Mouse (Mus musculus) kidney, postnatal 14 days (tissue): ENCODE data around the gene Gm49392.
A peak's percentile ranks its signal among the peaks of the same experiment; 100 is the strongest.
"Not testable (repeated sequence)": the region's sequence is repeated elsewhere in the genome, so short reads cannot be mapped to it uniquely, and the experiment has no call there.

Experiments
- DNase-seq: peaks from one replicate; pipeline ENCODE4 v3.0.0; 2022; ENCODE audit warnings: mixed read lengths

Gene Gm49392

DNA sequence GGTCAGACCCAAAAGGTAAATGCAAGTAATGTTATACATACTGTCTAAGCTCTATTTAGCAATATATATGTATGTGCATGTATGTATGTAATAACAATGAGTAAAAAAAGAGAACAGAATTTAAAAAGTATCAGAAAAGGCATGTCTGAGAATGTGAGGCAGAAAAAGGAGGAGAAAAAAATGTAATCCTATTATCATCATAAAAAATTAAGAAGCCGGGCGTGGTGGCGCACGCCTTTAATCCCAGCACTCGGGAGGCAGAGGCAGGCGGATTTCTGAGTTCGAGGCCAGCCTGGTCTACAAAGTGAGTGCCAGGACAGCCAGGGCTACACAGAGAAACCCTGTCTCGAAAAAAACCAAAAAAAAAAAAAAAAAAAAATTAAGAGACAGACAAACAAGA is at the start of gene Gm49392:
Gene Gm49392, minus strand, starts transcription at position 101 of the 400 bp plus-strand sequence.
- not testable (repeated sequence) for DNase-seq

DNA sequence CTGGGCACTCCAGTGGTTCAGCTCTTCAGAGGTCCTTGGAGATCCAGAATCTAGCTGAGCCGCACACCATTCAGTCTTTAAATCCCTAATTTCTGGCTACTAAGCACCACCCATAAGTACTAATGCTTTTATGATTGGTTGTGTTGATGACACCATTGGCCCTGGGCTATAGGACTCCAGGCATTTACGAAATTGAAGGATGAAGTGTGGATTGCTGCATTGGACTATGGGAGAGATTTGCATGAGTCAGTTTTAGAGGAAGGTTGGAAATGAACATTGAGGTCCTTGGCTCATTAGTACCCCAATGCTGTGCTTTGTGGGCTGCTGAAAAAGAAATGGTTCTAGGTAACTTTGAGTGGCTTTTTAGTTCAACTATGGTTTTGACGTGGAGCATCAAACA is 45.2 kb upstream of the Gm49392 start, which contains the start of gene Tpbpa:
Gene Tpbpa, minus strand, starts transcription at position 101 of the 400 bp plus-strand sequence.
- DNase-seq: not testable (repeated sequence)

DNA sequence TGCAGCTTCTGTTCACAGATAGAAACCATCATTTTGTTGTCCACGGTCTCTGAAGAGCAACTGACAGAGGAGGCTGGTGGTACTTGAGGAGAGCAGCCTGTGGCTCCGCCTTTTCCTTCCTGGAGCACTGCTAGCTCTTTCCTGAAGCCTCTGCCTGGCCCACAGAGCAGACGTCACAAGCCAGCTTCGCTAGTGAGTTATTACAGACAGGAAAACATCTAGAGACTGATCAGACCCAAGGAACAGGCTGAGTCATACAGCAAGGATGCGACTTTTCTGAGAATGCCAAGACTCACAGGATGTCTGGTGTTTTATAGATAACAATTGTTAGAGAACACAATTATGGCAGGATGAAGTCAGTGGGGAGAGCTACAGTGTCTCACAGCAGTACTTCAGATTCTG is 39.8 kb upstream of the Gm49392 start, which contains the start of the genes Gm49391 and Ctla2a:
Gene Gm49391, minus strand, starts transcription at position 72 of the 402 bp plus-strand sequence.
Gene Ctla2a, minus strand, starts transcription at position 126 of the 402 bp plus-strand sequence.
- peak; percentile 72 for DNase-seq

DNA sequence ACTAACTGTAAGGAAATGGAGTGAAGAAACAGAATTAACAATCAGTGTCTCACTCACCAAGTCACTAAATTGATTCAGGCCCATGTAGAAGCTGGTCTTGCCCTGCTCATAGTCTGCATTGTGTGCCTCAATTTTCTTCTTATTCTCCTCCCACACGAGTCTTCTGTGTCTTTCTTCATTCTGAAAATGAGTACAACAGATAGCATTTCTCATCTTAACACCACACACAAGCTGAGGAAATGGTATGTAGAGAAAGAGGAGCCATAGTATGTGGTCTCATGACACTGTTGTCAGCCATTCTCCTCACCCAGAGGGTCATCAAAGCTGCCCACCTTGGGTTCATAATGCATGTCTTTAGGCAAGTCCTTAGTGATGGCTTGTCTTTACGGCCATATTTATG is 38.8 kb upstream of the Gm49392 start, which contains the start of gene Gm49393:
Gene Gm49393, minus strand, starts transcription at position 101 of the 400 bp plus-strand sequence.
- not testable (repeated sequence) for DNase-seq

DNA sequence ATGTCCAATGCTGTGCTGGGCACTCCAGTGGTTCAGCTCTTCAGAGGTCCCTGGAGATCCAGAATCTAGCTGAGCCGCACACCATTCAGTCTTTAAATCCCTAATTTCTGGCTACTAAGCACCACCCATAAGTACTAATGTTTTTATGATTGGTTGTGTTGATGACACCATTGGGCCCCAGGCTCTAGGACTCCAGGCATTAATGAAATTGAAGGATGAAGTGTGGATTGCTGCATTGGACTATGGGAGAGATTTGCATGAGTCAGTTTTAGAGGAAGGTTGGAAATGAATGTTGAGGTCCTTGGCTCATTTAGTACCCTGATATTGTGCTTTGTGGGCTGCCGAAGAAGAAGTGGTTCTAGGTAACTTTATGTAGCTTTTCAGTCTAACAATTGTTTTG is 8.1 kb upstream of the Gm49392 start, which contains the start of gene Tpbpb:
Gene Tpbpb, minus strand, starts transcription at position 101 of the 400 bp plus-strand sequence.
- DNase-seq: not testable (repeated sequence)

DNA sequence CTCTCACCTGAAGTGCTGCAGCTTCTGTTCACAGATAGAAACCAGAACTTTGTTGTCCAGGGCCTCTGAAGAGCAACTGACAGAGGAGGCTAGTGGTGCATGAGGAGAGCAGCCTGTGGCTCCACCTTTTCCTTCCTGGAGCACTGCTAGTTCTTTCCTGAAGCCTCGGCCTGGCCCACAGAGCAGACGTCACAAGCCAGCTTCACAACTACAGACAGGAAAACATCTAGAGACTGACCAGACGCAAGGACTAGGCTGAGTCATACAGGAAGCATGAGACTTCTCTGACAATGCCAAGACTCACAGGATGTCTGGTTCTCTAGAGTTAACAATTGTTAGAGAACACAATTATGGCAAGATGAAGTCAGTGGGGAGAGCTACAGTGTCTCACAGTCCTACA is 634 bp upstream of the Gm49392 start, which contains the start of gene Ctla2b:
Gene Ctla2b, minus strand, starts transcription at position 120 of the 400 bp plus-strand sequence.
- peak; percentile 73 for DNase-seq

DNA sequence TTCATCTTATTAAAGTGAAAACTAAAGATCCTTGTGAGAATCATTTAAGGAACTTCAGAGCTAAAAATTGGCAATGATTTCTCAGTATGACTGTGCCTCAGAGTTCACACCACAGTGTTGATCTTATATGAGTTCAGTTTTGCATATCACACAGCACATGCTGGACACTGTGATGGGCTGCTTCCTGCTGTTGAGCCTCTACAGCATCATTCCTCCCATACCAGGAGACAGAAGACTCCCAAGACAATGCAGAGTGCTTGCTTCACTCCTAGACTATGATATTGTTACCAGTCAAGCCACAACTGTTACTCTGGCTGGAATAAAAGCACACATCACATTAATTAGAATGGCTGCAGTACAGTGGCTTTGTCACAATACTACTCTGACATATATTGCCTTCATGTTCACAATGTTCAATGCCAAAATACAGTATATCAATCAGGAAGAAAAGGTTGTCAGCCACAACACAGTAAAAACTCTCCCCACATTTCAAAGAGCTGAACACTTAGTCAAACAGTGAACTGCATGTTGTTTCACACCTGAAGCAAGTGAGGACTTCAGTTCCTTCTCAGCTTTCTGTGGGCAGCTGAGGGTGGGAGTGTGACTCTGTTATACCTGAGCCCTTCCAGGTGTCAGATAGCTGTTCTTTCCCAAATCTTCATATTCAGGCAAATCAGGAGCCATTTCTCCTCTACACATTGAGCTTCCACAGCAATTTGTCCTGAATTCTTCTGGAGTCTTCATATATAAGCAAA is 1.1 kb downstream of the Gm49392 start:
- no peak for DNase-seq

DNA sequence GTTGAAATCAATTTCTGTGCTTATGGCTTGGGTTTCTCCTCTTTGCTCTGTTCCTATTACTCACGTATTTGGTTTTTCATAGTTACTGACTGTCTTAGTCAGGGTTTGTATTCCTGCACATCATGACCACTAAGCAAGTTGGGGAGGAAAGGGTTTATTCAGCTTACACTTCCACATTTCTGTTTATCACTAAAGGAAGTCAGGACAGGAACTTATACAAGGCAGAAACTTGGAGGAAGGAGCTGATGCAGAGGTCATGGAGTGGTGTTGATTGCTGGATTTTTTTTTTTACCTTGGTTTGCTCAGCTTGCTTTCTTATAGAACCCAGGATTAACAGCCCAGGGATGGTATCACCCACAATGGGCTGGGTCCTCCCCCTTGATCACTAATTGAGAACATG is 4.4 kb downstream of the Gm49392 start:
- DNase-seq: no peak

DNA sequence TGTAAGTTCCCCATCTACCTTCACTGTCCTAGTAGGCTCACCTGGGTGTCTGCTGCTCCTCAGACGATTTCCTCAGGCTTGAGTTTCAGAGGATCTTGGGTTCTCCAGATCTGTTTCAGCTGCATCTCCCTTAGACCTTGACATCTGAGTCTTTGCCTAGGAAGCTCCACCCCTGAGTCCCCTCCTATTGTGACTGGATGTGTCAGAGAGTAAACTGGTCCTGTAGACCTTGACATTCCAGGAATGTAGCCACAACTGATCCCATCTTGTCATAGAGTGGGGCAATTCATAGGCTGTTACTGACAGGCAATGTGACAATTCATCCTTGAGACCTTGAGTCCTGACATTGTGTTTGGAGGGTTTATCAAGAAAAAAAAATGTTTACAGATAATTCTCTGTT is 32.4 kb downstream of the Gm49392 start, which contains the start of gene 4930486L24Rik:
Gene 4930486L24Rik, minus strand, starts transcription at position 195 of the 400 bp plus-strand sequence.
- no peak for DNase-seq

DNA sequence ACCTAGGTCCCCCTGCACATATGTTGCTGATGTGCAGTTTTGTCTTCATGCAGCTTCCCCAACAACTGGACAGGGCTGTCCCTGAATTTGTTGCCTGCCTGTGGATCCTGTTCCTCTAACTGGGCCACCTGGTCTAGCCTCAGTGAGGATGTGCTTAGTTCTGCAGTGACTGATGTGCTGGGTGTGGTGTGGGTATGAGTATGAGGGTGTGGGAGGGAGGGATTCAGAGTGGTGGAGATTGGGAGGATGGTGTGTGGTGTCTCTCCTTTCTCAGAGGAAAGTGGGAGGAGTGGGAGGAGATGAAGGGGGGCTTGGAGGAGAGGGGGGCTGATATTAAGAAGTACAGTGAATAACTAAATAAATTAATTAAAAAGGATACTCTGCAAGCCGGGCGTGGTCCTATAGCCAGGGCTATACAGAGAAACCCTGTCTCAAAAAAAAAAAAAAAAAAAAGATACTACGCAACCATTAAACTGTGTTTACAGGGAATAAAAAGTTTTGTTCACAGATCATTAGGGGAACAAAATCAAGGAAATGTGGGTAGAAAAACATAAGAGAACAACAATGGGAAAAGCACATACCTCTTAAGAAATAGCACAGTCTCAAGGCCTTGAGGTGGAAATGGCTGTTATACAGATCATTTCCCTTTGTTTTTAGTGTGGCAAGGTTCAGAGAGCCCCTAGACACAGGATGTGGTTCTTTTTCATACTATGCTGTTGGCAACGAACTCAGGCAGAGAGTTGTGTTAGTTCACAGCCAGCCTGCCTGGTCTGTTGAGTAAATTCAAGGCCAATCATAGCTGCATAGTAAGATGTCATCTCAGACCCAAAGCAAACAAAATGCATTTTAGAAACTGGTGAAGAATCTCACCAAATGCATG is 48.2 kb downstream of the Gm49392 start:
- DNase-seq: peak; percentile 4

DNA sequence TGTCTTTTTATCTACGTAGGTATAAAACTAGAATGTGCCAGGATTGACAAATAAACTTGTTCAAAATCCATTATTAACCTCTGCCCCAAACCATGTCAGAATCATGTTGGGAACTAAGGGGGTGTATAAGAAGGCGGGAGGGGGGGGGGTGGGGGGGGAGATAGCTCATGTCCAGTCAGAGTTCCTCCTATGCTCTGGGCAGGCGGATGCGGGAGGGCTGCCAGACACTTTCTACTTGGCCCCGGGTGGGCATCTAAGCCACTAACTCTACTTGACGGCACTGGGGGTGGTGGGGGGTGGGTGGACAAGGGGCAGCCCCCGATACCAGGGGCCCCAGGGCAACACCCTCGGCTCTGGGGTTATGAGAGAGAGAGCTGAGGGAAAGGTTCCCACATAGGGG is 53.5 kb downstream of the Gm49392 start:
- no peak for DNase-seq

DNA sequence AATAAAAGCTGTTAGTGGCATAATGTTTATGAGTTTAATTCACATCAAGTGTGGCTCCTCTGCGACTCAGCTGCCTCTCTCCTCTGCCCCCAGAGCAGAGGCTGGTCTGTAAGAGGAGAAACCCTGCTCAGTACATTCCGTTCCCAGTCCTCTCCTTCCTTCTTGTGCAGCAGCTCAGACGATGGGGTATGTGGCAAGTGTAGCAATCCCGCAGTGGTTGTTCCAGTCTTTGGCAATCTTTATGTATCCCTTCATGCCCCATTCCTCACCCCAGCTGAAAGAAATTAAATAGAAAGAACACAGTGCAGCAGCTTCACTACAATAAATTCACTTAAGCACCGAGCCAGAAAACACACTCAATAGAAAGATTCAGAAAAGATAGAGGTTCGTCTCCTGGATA is 54.0 kb downstream of the Gm49392 start:
- no peak for DNase-seq

DNA sequence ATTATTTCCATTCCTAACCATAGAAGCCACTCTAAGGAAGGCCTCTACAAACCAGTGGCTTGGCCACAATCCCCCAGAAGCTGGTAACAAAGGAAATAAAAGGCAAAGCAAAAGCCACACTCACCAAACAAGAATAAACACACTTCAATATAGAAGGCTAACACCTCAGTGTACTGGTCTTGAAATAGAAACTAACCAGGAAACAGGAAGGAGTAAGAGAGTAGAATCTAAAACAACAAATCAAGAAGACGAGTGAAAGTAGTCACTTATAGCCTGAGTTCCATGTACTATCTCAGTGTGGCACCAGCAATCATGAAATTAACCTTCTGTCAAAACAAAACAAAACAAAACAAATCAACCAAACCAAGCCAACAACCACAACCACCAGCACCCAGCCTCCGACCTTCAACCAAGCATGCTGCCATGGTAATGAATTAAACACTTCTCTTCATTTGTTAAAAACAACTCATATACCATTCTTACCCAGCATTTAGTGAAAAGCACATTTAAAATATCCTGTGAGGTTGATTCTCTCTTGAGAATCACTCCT is 57.3 kb downstream of the Gm49392 start:
- DNase-seq: no peak

DNA sequence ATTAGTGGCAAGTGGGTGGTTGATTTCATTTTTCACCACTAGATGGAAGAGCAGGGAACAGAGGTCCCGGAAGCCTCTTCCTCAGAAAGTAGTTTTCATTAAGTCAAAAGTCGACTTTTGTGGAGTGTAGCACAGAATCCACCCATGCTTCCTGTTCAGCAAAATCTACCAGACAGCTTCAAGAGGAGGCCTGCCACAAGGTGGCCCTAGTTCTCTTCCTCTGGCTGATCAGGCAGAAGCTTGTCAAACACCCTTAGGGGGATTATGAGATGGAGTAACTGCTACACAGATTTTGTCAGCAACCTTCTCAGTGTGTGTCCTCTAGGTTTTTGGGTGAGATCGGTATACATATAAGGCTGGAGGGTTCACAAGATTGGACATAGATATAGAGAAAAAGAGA is 70.6 kb downstream of the Gm49392 start:
- DNase-seq: peak; percentile 30

DNA sequence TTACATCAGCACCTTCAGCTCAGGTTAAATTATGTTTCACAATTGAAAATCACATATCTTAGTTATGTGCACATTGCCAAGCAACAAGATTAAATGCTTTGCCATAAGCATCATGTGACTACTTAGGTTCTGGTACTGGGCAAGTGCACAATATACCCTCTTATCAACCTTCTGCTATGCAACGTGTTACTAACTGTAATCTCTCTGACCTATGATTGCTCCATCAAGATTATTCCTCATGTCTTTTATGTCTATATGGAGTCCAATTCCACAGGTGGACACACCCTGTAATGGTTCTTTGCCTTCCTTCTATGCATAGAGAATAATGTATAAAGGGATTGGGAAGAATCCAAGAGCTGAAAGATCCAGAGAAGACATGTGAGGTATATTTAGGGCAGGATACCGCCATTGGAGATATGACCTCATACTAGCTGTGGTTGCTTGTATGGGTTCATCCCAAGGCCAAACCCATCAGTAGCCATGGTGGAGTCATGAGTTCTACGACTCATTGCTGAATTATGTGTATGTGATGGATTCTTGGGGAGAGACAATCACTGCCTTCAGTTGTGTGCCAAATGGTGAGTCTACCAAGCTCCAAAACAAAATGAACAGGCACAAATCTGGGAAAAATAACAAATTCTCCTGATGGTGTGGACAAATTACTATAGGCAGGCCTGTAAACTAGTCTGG is 76.1 kb downstream of the Gm49392 start:
- DNase-seq: no peak

DNA sequence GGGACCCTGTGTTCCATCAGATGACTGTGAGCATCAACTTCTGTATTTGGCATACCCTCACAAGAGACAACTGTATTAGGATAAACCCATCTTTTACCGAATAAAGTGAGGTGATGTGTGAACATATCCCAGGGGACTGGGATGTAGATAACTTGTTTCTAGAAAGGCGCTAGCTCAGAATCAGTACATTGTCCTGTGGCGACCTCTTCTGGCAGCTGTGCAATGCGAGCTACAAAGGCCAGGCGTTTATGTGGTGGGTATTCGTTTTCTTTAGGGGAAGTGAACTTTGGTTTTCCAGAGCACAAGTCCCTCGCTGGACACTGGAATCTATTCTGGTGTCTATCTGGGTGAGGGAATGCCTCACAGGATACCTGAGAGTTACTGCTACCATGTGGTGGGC is 77.2 kb downstream of the Gm49392 start:
- peak; percentile 40 for DNase-seq

DNA sequence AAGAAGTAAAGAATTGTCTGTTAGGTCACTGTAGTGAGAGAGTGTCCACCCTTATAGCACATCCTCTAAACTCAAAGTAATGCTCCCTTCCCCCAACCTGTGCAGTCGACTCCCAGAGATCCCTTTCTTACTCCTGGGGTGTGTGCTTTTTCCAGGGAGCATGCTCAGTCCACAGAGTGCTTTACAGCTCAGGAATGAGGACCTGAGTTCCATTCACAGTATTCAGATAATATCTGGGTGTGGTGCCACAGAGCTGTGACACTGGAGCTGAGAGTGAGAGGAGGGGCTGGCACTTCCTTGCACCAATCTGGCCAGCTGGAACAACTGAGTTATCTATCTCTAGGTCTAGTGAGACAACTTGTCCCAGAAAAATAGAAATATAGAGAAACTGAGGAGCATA is 83.0 kb downstream of the Gm49392 start:
- DNase-seq: no peak

DNA sequence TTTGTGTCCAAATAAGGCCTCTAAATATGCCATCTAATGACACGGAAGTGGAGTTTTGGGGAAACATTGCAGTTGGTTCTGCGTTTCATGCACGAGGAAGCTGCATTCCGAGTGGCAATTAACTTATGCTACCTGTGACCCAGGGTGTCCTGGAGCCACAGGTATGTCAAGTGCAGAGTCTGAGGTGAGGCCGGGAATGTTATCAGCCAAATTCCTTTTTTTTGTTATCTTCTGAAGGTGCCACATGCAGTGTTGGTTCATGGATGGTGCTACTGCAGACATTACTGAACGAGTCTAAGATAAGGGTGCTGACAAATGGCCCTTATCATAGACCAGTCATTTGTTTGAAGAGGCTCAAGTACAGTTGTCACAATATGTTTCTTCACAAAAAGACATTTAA is 83.9 kb downstream of the Gm49392 start:
- DNase-seq: no peak

DNA sequence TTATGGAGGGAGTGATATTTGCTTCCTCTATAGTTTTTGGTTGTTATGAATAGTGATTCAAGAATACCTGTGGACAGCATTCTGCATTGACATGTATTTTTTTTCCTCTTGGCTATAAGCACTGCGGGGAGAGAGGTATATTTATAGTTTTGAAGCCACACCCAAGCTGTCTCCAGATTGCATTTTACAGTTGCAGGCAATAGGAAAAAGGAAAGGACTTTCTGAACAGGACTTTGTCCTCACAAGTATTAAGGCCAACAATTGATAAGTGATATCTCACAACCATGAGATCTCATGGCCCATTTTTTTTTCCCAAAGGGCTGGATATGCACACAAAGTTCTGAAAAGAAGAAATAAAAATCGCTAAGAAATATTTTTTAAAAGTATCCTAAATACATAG is 87.0 kb downstream of the Gm49392 start:
- DNase-seq: no peak

DNA sequence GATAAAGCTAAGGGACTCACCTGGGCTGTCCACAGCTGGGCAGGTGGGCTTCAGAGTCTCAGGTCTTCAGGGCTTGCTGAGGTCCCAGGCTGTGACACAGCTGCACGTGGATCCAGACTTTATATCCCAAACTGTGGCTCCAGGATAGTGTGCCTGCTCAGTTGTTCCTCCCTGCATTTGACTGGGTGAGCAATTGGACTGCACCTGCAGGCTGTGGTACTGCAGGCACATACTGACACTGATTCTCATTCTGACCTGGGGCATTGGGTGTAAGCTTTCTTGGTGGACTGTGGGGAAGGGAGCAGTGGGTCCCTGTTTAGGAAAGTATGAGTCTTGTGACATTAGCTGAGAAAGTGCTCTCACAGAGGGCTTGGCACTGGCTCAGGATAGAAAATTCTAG is 93.9 kb downstream of the Gm49392 start, which contains the start of gene Ctsll3:
Gene Ctsll3, minus strand, starts transcription at position 101 of the 400 bp plus-strand sequence.
- no peak for DNase-seq
